Mouse (Mus musculus) kidney, postnatal 0 days (tissue): Measurements from ENCODE around the gene Hs1bp3. TPM values are rescaled to one million over a fixed set of nuclear protein-coding genes. Genes with fewer than 3 reads are reported as not detected.

Experiments
- ATAC-seq: fragments of 200-750 bp; cut with Nextera tagmentation; replicated peaks from 2 replicates; pipeline ENCODE4 v1.8.0; 2017; ENCODE audit warnings: low read depth, moderate number of reproducible peaks, moderate TSS enrichment, moderate library complexity; ENCODE audit not compliant: low FRiP score
- DNase-seq: peaks from one replicate; pipeline ENCODE4 v3.0.0-alpha.2; 2016; ENCODE audit warnings: low spot score
- H3K27ac ChIP-seq: fragments of 300-500 bp; sonication (generic); 2 replicates; pipeline ENCODE4 v1.5.1; 2014; ENCODE audit warnings: mild to moderate bottlenecking
- H3K27me3 ChIP-seq: fragments of 300-500 bp; sonication (generic); 2 replicates; pipeline ENCODE4 v1.6.1; 2014; ENCODE audit warnings: low read length, mixed read lengths; ENCODE audit not compliant: insufficient read depth
- H3K36me3 ChIP-seq: fragments of 300-500 bp; sonication (generic); 2 replicates; pipeline ENCODE4 v1.6.1; 2014; ENCODE audit warnings: low read length, mixed read lengths; ENCODE audit not compliant: insufficient read depth
- H3K4me1 ChIP-seq: fragments of 300-500 bp; sonication (generic); replicated peaks from 2 replicates; pipeline ENCODE4 v1.6.1; 2014; ENCODE audit warnings: antibody characterized with exemption, low read length, mixed read lengths; ENCODE audit not compliant: insufficient read depth
- H3K4me2 ChIP-seq: fragments of 300-500 bp; sonication (generic); 2 replicates; pipeline ENCODE4 v1.6.1; 2014; ENCODE audit warnings: mild to moderate bottlenecking, low read length, moderate library complexity, mixed read lengths
- H3K4me3 ChIP-seq: fragments of 300-500 bp; sonication (generic); replicated peaks from 2 replicates; pipeline ENCODE4 v1.5.1; 2014; ENCODE audit warnings: low read depth, low read length
- H3K9ac ChIP-seq: fragments of 300-500 bp; sonication (generic); 2 replicates; pipeline ENCODE4 v1.6.1; 2014; ENCODE audit warnings: low read depth, low read length
- H3K9me3 ChIP-seq: fragments of 300-500 bp; sonication (generic); replicated peaks from 2 replicates; pipeline ENCODE4 v1.6.1; 2016; ENCODE audit warnings: low read length, inconsistent platforms, mixed read lengths
- CTCF ChIP-seq: IDR thresholded peaks from 2 replicates; pipeline ENCODE4 v1.5.1; 2016; ENCODE audit warnings: antibody characterized with exemption, low read depth, mild to moderate bottlenecking, moderate library complexity
- WGBS: fragments of 180-500 bp; shearing (Covaris S2); extraction: QIAGEN DNeasy Blood & Tissue Kit; methylation state at CpG from one replicate; pipeline ENCODE4 v1.1.7; 2014; 5-methylcytosine and 5-hydroxymethylcytosine counted together
- polyA plus RNA-seq: library from polyadenylated mRNA; unstranded; fragments of >200 nt; fragmentation: Nextera tagmentation; extraction: Ambion mirVana; gene quantifications from 2 replicates; pipeline ENCODE4 v1.2.1, GENCODE M21; 2015

Hs1bp3 gene
- polyA plus RNA-seq, 1 experiment from 2014 or later, result 10.2 TPM

GRCm38 (mm10) chr12:8296154-8296553 lies 17.1 kb upstream of the Hs1bp3 start:
- no peak overlapping the region for H3K4me3 ChIP-seq
- ATAC-seq (no peak), DNase-seq (no peak)
- 89% methylated on average over 2 of the region's 2 CpGs for WGBS
- H3K27me3 ChIP-seq, result peaks cover 51% of the 10 kb centered on the region
- no peak overlapping the region for H3K27ac ChIP-seq
- peaks cover 10% of the 10 kb centered on the region; the same call in 1 of the 2 replicates for H3K4me1 ChIP-seq
- no peaks in the 10 kb centered on the region for H3K9me3 ChIP-seq
- no peak for TF ChIP-seq CTCF
- no peak overlapping the region for H3K9ac ChIP-seq
- no peak overlapping the region for H3K4me2 ChIP-seq
- no peaks in the 10 kb centered on the region for H3K36me3 ChIP-seq

DNA sequence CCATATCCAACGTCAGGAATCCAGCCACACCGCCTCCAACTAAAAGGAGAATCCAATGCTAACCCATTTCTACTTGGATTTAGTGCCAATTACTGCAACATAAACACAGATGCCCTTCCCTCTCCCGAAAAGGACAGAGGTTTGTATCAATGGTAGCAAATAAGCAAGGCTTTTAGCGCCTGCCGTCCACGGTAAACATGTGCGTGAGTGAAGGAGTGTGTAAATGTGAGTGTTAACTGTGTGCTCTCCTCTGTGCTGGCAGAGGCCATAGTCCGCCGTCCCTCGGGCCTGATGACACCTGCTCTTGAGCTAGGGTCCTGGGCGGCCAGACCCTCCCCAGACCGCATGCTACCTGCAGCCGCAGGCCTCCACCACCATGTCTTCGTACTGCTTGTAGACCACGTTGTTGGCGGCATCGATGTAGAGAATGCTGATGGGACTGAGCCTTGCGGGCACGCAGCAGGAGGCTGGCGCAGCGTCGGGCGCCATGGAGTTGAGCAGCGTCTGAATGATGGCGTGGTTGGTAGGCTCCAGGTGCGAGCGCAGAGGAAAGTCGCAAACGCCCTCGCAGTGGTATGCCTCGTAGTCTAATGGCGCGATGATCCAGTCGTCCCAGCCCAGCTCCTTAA lies 15.5 kb upstream of the Hs1bp3 start:
- ATAC-seq (no peak), DNase-seq (no peak)
- no peak overlapping the region for H3K27ac ChIP-seq
- H3K9ac ChIP-seq, result peak overlapping the region; percentile 40; the same call in 1 of the 2 replicates
- 7% methylated on average over 34 of the region's 34 CpGs for WGBS
- no peaks in the 10 kb centered on the region for H3K36me3 ChIP-seq
- peaks cover 20% of the 10 kb centered on the region for H3K4me1 ChIP-seq
- no peaks in the 10 kb centered on the region for H3K9me3 ChIP-seq
- H3K4me2 ChIP-seq, result peak overlapping the region; percentile 69
- peaks cover 66% of the 10 kb centered on the region for H3K27me3 ChIP-seq
- TF ChIP-seq CTCF, result no peak
- peak overlapping the region; percentile 36 for H3K4me3 ChIP-seq

GRCm38 (mm10) chr12:8298361-8299142 lies 14.7 kb upstream of the Hs1bp3 start:
- TF ChIP-seq CTCF, result no peak
- DNase-seq (no peak), ATAC-seq (no peak)
- peak overlapping the region; percentile 36 for H3K4me3 ChIP-seq
- H3K9ac ChIP-seq, result peak overlapping the region; percentile 40
- WGBS, result 3% methylated on average over 81 of the region's 85 CpGs
- H3K36me3 ChIP-seq, result no peaks in the 10 kb centered on the region
- no peaks in the 10 kb centered on the region for H3K9me3 ChIP-seq
- H3K4me2 ChIP-seq, result peak overlapping the region; percentile 69
- no peak overlapping the region for H3K27ac ChIP-seq
- peaks cover 75% of the 10 kb centered on the region for H3K27me3 ChIP-seq
- peaks cover 20% of the 10 kb centered on the region for H3K4me1 ChIP-seq

GRCm38 (mm10) chr12:8299143-8300110 lies 13.8 kb upstream of the Hs1bp3 start:
- Histone ChIP-seq H3K4me2 (peak overlapping the region; percentile 69; the same call in 1 of the 2 replicates), H3K9me3 (no peaks in the 10 kb centered on the region), H3K4me3 (peak overlapping the region; percentile 36; the same call in 1 of the 2 replicates), H3K27ac (no peak overlapping the region), H3K36me3 (no peaks in the 10 kb centered on the region), H3K9ac (0 out of 2 replicates have a peak overlapping the region, but pooled peaks have one; percentile 0), H3K4me1 (peaks cover 20% of the 10 kb centered on the region), H3K27me3 (peaks cover 82% of the 10 kb centered on the region)
- ATAC-seq, result no peak
- no peak for TF ChIP-seq CTCF
- WGBS, result 7% methylated on average over 34 of the region's 34 CpGs
- no peak for DNase-seq

DNA sequence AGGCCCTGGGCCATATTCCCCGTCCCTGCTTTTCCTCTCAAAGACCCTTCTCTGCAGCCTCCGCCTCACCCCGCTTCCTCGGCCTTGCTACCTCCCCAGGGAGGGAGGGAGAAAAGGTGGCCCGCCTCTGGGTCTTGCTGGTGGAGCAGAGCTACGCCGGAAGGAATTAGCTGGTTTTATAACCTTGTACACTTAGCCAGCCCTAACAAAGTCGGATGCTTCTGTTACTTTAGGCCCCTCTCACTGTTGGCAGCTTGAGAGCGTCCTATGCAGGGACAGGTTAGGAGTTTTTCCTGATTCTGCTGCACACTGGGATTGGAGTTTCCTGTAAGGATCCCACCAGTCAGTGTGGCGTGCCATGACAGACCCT lies 13.1 kb upstream of the Hs1bp3 start:
- Histone ChIP-seq H3K9me3 (no peaks in the 10 kb centered on the region), H3K27me3 (peaks cover 87% of the 10 kb centered on the region), H3K27ac (no peak overlapping the region), H3K9ac (no peak overlapping the region), H3K4me3 (peak overlapping the region; percentile 36; the same call in 1 of the 2 replicates), H3K4me1 (peaks cover 20% of the 10 kb centered on the region), H3K36me3 (no peaks in the 10 kb centered on the region), H3K4me2 (0 out of 2 replicates have a peak overlapping the region, but pooled peaks have one; percentile 27)
- WGBS, result 36% methylated on average over 10 of the region's 10 CpGs
- DNase-seq, result no peak
- ATAC-seq, result no peak
- TF ChIP-seq CTCF, result no peak

DNA sequence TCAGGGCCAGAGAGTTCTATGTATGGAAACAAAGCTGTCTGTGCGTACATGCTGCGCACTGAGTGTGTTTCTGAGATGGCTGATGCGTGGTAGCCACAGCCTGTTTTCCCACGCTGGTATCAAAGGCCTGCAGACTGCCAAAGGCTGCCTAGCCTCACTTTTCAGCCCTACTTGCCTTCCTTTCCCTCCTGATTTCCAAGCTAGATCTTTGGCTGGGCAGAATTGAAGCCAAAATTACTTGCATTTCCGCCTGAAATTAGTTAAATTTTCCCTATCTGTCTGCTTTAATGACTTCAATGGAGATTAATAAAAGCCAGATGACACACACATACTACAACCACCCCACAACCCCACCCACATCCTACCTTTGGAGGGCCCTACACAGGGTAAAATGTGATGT lies 12.7 kb upstream of the Hs1bp3 start:
- DNase-seq (no peak), ATAC-seq (no peak)
- Histone ChIP-seq H3K27ac (no peak overlapping the region), H3K4me3 (no peak overlapping the region), H3K4me1 (peaks cover 20% of the 10 kb centered on the region), H3K9me3 (no peaks in the 10 kb centered on the region), H3K4me2 (no peak overlapping the region), H3K9ac (no peak overlapping the region), H3K36me3 (no peaks in the 10 kb centered on the region), H3K27me3 (peaks cover 91% of the 10 kb centered on the region)
- TF ChIP-seq CTCF, result no peak
- WGBS, result 67% methylated on average over 5 of the region's 5 CpGs
